Mouse (Mus musculus) B cell, adult 2 months (primary cell): ENCODE results near the gene Rapgefl1.
A peak's percentile ranks its signal among the peaks of the same experiment; 100 is the strongest.

Experiments
- DNase-seq, 2 experiments: peaks; one replicate each; pipeline ENCODE4 v3.0.0; 2022

Rapgefl1 gene

DNA sequence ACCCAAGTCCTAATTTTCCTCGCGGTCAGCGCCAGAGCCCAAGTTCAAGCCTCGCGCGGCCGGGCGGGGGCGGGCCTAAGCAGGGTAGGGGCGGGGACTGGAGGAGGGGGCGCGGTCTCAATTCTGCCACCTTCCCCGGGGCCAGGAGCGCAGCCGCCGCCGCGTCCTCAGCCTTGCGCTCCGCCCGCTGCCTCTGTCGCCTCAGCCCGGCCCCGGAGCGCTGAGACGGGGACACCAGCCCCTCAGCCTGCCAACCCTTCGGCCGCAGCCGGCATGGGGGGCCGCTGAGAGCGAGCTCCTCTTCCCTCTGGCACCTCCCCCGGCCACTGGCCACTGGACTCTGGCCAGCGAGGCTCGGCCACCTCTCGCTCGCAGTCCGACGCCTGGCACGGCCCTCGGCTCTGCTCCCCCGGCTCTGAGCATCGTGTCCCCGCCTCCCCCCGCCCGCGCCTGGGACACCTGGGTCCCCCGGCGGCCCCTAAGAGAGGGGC lies at the start of gene Rapgefl1:
Rapgefl1 (plus strand) TSS at position 135 of the 491 bp plus-strand sequence.
- peak; percentile 83 to 84 for DNase-seq

DNA sequence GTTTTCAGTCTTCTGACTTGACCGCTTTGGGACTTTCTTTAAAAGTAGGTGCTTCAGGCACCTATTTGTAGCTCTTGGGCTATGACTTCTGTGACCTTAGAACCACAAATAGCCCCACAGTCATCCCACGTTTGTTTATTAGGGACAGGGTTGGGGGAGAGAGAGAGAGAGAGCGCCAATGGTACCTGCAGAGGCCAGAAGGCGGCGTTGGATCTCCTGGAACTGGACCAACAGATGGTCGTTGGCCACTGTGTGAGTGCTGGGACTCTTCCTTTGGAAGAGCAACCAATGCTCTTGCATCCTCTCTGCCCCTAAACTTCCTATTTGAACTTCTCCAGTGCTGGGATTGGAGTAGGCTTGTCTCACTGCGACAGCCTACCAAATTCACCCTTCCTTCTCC lies 49.4 kb upstream of the Rapgefl1 start:
- no peak for DNase-seq

DNA sequence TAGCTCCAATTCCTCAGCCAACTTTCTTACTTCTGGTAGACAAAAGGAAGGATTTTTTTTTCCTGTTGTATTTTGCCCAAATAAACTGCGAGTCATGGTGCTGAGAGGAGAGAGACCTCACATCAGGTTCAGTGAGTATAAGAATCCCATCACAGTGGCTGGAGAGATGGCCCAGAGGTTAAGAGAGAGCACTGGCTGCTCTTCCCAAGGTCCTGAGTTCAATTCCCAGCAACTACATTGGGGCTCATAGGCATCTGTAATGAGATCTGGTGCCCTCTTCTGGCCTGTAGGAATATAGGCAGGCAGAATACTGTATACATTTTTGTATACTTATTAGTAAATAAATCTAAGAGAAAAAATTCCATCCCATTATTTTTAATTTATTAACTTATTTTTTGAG lies 48.9 kb upstream of the Rapgefl1 start:
- peak in 1 of 2 experiments; percentile 37 for DNase-seq

DNA sequence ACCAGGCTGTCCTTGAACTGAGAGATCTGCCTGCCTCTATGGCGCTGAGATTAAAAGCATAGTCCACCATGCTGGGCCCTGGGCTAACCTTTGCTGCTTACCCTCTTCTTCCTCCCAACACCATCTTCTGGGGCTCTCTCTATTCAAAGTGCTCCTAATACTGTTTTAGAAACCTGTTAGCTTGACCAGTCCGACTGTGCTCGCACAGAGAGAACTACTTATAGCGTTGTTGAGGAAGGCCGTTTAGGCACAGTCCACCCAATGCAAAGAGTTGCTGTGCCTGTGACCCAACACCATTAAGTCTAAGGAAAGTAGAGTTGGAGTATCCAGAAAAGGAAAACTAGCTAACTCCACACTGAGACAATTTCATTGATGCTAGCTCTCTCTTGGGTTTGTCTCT lies 48.4 kb upstream of the Rapgefl1 start:
- DNase-seq, result no peak

DNA sequence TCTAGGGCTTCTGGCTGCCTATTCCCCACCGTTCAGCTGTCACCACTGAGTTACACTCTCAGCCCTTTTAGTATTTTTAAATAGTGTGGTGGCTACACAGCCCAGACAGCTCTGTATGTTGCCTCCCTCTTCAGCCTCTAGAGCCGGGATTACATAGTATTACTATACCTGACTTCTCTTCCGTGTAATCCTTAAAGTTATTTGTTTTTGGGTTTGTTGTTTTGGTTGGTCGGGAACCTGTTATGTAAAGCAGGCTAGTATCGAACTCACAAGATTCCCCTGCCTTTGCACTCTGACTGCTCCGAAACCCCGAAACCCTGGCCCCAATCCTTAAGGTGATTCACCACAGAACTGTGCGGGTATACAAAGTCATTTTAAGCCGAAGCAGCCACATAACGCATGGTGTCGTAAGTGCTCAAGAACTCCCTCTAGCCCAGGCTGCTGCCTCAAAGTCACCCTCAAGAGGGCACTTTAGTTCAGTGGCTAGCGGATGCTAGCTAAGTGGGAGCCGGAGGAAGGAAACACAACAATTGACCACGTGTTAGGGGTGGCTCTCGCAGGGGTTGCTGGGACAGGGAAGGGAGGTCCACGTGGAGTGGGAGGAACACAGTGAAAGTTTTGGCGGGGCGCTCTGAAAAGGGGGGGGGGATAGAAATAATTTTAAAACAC lies 47.9 kb upstream of the Rapgefl1 start:
- DNase-seq, result peak; percentile 83 to 87

DNA sequence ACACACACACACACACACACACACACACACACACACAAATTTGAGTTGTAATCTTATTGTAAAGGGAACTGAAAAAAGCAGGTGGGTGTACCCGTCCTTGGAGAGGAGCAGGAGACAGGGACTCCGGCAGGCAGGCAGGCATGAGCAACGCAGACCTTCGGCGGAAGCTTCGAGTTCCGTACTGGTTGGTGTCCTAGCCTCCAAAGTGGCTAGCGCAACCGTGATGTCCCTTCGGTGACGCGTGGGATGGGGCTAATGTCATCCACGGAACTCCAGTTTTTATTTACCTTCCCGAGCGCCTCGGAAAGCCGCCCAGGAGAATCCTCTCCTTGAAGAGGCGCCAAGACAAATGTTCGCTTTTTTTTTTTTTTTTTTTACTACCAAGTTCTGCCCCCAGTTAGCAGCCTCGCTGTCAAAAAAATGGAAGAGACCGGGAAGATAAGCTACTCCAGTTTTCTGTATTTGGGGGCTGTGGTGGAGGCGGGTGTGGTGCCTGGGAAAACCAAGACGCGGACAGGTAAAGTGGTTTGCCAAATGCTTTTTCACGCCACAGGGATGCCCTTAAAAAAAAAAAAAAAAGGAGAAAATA lies 47.3 kb upstream of the Rapgefl1 start:
- DNase-seq, result no peak

DNA sequence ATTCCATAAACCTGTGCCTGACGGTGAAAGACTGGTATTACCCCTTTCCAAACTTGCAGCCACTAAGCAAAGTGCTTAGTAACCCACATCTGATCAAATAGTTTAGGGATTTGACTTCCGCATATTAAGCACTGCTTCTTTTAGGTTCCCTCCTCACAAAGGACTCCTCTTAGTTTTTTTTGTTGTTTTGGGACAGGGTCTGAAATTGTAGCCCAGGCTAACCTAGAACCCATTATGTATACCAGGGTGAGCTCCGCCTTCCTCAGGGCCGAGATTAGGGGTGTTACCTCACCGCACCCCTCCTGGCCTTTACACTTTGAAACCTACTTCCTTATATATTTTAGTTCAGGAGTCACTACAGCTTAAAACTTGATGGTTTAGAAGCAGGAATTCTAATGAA lies 46.8 kb upstream of the Rapgefl1 start:
- DNase-seq, result no peak

DNA sequence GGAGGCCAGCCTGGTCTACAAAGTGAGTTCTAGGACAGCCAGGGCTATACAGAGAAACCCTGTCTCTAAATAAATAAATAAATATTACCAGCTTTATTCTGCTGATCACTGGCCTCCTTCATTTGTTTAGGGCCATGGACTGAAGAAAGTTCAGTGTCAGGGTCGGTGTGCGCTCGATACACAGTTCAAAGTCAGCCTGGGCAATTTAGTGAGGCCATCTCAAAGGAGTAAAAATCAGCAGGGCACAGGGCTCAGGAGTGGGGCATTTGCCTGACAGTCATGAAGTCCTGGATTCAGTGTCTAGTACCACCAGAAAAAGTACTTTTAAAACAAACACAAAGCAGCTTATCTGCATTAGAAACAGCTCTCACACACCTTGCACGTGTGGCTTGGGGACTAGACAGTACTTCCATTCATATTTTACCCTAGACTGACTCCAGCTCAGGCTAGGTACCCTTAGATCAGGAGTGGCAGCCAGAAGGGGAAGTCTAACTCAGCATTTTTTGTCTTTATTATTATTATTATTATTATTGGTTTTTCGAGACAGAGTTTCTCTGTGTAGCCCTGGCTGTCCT lies 45.9 kb upstream of the Rapgefl1 start:
- no peak for DNase-seq

DNA sequence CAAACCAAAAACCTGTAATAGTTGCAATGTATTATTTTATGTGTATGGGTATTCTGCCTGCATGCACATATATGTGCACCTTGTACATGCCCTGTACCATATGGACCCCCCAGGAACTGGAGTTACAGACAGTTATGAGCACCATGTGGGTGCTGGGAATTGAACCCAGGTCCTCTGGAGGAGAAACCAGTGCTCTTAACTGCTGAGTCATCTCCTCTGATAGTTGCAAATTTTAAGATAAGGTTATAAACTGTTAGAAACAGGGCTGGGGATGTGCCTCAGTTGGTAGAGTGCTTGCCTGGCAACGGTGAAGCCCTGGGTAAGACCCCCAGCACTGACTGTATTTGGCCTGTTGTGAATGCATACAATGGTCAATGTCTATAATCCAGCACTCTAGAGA lies 45.1 kb upstream of the Rapgefl1 start:
- DNase-seq, result no peak

DNA sequence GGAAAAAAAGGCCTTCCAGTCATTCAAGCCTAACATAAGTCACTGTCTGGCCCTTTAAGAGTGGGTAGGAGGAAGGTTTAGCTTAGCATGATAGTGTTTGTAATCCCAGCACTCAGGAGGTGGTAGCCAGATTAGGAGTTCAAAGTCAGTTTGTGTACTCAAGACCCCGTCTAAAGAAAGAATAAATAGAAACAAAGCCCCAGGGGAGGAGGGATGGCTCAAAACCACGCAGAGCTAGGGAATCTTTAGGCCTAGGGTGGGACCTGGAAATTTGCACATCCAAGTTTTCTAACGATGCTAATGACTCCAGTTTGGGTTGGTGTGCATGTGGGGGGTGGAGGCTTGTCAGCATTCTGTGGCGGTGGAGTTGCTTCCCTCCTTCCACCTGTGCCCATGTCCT lies 44.5 kb upstream of the Rapgefl1 start:
- DNase-seq, result no peak

DNA sequence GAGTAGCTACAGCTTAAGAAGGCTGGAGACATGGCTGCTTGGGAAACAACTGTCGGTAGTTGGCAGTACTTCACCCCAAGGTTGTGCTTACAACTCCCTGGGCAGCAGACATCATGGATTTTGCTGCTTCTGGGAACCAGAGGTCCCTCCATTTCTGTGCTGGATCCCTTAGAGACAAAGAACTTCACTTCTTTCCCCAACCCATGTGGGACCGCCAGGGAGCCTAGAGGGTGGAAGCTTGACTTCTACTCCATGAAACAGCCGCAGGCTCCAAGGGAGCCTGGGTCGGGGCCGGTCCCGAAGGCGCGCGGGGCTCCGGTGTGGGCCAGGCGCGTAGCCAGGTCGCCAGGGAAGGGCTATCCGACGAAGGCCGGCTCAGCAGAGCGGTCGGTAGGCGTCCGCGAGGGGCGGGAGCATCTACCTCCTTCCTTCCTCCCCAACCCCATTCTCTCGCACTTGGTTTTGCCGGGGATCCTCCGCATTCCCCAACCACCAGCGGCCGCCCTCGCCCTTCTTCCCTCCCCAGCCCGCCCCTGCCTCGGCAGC lies 42.0 kb upstream of the Rapgefl1 start:
- peak; percentile 54 to 60 for DNase-seq

DNA sequence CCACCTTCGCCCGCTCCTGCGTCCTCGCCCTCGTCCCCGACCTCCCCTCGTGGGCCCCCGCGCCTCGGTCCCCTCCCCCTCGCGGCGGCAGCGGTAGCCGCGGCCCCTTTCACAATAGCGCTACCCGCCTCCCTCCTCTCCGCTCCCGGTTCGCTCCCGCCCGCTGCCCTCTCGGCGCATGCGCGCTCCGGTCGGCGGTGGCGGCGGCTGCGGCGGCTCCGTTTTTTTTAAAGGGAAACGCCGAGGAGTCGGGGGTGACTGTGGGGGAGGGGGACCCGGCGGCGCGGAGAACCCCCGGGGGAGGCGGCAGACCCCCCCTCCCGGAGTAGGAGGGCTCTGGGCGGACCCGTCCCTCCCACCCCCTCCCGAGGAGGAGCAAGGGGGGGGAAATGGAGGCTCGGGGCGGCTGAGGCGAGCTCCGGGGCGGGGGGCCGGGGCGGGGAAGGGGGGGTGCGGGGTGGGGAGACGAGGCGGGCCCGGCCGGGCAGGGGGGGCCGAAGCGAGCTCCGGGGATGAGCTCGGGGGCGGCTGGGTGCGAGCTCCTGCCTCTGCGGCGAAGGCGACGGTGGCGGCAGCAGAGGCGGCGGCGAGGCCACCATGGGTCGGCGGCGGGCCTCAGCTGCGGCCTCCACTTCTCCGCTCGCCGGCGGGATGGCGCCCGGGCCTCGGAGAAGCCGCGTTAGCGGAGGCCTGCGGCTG lies 41.4 kb upstream of the Rapgefl1 start, which contains the start of gene Msl1:
Msl1 (plus strand) TSS at position 502 of the 699 bp plus-strand sequence.
- peak; percentile 76 to 81 for DNase-seq

DNA sequence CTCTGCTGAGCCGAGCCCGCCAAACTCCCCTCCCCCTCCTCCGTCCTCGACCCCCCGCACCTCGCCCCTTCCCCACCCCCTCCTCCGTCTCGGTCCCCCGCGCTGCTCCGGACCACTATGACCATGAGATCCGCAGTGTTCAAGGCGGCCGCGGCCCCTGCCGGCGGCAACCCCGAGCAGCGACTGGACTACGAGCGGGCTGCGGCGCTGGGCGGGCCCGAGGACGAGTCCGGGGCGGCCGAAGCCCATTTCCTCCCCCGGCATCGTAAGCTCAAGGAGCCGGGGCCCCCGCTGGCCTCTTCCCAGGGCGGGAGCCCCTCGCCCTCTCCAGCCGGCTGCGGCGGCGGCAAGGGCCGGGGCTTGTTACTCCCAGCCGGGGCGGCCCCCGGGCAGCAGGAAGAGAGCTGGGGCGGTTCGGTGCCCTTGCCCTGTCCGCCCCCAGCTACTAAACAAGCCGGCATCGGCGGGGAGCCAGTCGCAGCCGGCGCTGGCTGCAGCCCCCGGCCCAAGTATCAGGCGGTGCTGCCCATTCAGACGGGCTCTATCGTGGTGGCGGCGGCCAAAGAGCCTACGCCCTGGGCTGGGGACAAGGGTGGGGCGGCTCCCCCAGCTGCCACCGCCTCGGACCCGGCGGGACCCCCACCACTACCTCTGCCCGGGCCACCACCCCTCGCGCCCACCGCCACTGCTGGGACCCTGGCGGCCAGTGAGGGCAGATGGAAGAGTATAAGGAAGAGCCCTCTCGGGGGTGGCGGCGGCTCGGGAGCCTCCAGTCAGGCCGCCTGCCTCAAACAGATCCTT lies 40.7 kb upstream of the Rapgefl1 start:
- peak; percentile 49 to 60 for DNase-seq

DNA sequence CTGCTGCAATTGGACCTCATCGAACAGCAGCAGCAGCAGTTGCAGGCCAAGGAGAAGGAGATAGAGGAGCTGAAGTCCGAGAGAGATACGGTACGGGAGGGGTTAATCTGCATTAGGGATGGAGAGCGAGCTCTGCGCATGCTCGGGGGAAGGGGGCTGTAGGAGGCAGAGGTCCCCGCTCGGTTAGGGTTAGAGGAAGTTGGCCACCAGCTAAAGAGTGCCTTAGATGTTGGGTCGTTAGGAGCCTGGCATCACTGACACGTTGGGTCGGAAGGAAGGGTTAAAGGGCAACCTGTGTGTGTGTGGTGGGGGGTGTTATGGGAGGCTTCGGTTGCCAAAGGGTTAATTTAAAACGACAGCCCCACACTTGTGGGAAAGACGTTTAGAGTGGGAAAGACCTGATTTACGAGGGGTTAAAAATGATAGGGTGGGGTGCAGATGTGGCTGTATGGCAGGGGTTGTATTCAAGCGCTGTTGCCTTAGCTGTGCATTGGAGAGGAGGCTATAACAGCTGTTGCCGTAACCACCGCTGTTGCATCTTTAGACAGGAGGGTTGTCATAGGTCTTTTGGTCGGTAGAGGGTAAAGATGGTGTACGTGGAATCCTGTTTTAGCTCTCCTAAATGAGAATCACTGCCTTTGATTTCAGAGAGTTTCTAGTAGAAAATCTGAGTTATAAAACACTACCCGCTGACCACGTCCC lies 39.9 kb upstream of the Rapgefl1 start:
- DNase-seq, result peak; percentile 67 to 72

DNA sequence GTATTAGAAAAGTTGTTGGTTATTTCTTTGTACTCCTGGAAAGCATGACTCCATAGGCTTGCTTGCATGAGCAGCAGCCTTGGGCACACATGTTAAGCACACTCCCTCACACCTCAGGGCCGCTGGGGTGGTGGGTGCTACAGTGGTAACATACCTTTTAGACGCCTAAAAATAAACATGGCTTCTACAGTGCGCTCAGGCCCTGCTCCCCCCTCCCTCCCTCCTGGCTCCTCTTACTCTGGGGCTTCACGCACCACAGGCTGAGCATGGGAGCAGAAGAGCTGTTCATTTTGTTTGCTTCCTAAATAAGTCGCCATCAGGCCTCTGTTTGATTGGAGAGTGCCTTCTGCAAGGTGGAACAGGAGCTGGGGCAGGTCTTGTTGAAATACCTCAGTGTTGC lies 39.3 kb upstream of the Rapgefl1 start:
- no peak for DNase-seq

DNA sequence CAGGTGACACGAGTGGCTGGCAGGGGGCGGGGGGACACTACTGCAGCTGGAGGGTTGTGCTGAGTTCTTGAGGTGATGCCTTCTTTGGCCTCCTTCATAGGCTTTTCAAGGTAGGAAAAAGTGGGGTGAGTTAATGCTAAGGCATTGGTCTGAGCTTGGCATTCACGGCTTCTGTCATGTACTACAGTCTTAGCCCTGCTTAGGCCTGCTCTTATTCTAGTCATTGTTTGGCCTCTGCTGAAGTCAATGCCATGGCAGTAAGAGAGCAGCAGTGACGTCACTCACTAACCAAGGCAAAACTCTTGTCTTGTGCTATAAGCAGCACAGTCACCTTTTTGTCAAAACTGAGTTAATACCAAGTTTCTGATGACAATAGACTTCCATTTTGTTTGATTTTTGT lies 38.7 kb upstream of the Rapgefl1 start:
- no peak for DNase-seq

DNA sequence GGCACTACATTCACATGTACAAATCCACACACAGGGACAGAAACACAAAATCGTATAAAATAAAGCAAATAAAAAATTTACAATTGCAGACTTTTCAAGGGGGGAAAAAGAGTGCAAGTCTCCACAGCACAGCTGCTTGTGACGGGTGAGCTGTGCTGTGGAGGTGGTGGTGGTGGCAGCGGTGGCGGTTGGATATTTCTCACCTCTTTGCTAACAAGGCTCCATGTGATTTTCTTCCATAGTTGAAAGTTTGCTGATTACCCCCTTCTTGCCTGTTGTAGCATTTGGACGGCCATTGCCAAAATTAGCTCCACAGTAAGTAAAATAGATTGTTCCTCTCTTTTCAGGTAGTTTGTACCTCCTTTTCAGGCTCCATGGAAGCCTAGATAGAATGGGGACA lies 32.0 kb upstream of the Rapgefl1 start, which contains the start of gene Casc3:
Casc3 (plus strand) TSS at position 301 of the 400 bp plus-strand sequence.
- no peak for DNase-seq

DNA sequence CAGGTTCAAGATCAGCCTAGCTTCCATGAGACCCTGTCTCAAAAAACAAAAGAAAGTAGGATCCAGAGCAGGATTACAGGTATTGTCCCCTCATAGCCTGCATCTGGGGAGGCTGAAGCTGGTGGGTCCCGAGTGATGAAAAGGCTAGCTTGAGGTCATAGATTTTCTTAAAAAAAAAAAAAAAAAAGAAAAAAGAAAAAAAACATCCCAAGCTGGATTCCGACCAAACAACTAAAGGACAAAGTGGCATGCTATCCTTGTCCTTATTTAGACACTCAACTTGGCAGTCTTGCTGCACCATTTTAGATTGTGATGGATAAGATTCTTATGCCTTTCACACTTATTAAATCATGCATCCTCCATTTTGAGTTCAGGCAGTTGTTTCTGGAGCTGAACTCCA lies 28.2 kb upstream of the Rapgefl1 start:
- no peak for DNase-seq

DNA sequence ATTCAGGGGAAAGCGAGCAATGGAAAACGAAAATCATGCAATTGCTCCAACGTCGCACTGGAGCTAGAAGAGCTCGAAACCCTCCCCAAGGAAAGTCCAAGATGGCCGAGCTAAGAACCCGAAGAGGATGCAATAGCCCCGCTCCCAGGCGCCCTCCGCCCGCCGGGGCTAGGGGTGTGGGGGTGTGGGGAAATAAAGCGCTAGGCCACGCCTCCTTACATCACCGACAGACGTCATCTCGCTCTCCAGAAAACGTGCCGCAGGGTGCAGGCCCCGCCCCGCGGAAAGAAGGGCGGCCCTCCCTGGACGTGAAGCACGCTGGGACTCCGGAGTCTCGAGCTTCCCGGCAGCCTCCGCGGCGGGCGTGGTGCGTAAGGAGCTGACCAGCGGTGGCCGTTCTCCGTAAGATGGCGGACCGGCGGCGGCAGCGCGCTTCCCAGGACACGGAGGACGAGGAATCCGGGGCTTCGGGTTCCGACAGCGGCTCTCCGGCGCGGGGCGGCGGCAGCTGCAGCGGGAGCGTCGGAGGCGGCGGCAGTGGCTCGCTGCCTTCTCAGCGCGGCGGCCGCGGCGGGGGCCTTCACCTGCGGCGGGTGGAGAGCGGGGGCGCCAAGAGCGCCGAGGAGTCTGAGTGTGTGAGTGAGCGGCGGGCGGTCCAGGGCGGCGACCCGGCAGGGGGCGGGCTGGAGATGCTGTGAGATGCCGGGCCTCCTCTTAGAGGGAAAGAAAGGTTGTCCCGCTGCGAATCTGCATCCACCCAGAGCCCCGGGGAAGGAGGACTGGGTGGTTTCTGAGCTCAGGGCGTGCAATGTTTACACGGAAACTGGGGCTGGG lies 26.9 kb upstream of the Rapgefl1 start:
- DNase-seq, result peak; percentile 98 to 99

DNA sequence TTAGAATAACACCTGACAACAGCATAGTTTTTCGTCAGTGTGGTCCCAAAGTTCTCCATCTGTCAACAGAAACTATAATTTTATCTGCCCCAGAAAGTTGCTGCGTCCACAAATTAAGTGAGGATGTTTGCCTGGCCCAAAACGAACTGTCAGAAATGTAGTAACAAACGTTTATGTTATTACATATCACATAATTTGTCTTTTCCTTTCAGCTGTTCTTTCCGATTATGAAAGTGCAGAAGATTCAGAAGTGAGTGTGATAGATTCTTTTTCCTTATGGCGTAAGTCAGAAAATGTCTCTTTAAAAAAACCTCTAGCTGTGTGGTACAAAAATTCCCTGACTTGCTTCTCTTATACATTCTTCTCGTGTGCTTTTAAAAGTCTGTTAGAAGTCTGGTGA lies 25.9 kb upstream of the Rapgefl1 start:
- DNase-seq, result no peak
